Comparison of ENCODE assay signal across 9 mouse cellular contexts in the genomic region with DNA sequence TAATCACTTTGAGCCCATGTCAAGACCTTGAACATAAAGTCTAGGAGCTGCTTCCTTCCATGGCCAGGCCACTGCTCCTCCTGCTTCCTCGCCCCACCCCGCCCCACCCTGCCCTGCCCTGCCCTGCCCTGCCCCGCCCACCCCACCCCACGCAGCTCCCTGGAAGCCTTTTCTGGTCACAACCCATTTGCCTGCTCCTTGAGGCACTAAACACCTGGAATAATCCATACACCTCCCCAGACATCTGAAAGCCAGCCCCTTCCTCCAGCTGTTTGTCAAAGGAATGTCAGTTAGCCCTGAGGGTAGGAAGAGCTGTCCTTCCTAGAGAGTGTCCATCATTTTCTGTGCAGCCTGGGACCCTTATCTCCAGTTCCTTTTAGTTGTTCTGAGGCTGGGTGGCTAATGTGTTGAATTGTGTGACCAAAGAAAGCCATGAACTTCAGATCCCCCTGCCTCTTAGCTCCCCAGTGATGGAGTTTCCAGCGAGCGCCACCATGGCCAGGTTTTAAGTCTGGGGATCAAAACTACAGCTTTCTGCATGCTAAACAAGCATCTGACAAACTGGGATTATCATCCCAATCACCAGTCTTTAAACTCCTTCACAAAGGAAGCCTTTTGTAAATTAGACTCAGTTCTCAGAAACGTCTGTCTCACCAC. TPM values are rescaled to one million over a fixed set of nuclear protein-coding genes. Genes with fewer than 3 reads are reported as not detected.
DNase-seq lines count a peak whose midpoint lies in the region; ATAC-seq and TF ChIP-seq lines count a peak whose summit lies in the region.
"Not testable (repeated sequence)": the region's sequence is repeated elsewhere in the genome, so short reads cannot be mapped to it uniquely, and the experiment has no call there.
"Had no signal": no experiment of that assay in that cellular context is flagged by ENCODE, and none has a peak within 500 bp of the region (broad histone marks: within the 10 kb centered on the region; RNA-seq: fewer than 3 reads in every experiment).

No protein-coding gene starts in this region.

- not testable (repeated sequence) for H3K27ac ChIP-seq in hindbrain, postnatal 0 days; lung, embryonic 14.5 days (ENCODE audit: low read depth); neural tube, embryonic 12.5 days

- peak; percentile 28 for DNase-seq in adrenal gland, postnatal 14 days
- DNase-seq in hindbrain, postnatal 0 days (ENCODE audit: low spot score); lung, embryonic 14.5 days: not testable (repeated sequence)
- DNase-seq in left cerebral cortex, adult 18-20 months (ENCODE audit: low spot score in 2 of 2): peak; percentile 34 to 37
- peak; percentile 31 for DNase-seq in testis, postnatal 14 days (ENCODE audit: low spot score)

- H3K4me3 ChIP-seq in hindbrain, postnatal 0 days (ENCODE audit: low read length); lung, embryonic 14.5 days (ENCODE audit: low read depth, low read length); neural tube, embryonic 12.5 days: not testable (repeated sequence)

- WGBS in hindbrain, postnatal 0 days: 80% methylated on average over 1 of the region's 7 CpGs
- no CpG with 5 or more reads among the region's 7 CpGs for WGBS in lung, embryonic 14.5 days
- WGBS in neural tube, embryonic 12.5 days: 65% methylated on average over 3 of the region's 7 CpGs

- H3K9me3 ChIP-seq in hindbrain, postnatal 0 days (ENCODE audit: low read length); lung, embryonic 14.5 days (ENCODE audit: low read depth, low read length); neural tube, embryonic 12.5 days: not testable (repeated sequence)

- not testable (repeated sequence) for H3K36me3 ChIP-seq in hindbrain, postnatal 0 days (ENCODE audit: insufficient read depth, low read length); lung, embryonic 14.5 days (ENCODE audit: insufficient read depth); neural tube, embryonic 12.5 days

- not testable (repeated sequence) for TF ChIP-seq CTCF in hindbrain, postnatal 0 days (IDR thresholded peaks at IDR 0.05; ENCODE audit: low read depth); lung, embryonic 14.5 days (IDR thresholded peaks at IDR 0.05; ENCODE audit: low read depth)

- not testable (repeated sequence) for H3K27me3 ChIP-seq in hindbrain, postnatal 0 days (ENCODE audit: insufficient read depth, low read length); lung, embryonic 14.5 days (ENCODE audit: insufficient read depth, low read length); neural tube, embryonic 12.5 days (replicated peaks)

- H3K4me2 ChIP-seq in hindbrain, postnatal 0 days (ENCODE audit: low read depth, low read length); lung, embryonic 14.5 days; neural tube, embryonic 12.5 days (replicated peaks): not testable (repeated sequence)

- peak; percentile 76 for ATAC-seq in erythroid progenitor cell, adult 5-6 weeks (replicated peaks; ENCODE audit: low FRiP score, poor library complexity, severe bottlenecking)
- peak; percentile 53; the same call in 1 of the 2 replicates for ATAC-seq in granulocyte monocyte progenitor cell, adult 5-6 weeks (replicated peaks; ENCODE audit: poor library complexity, severe bottlenecking)
- peak; percentile 70 for ATAC-seq in hindbrain, postnatal 0 days
- ATAC-seq in lung, embryonic 14.5 days (ENCODE audit: insufficient read depth): peak; percentile 65; the same call in 1 of the 2 replicates
- ATAC-seq in neural tube, embryonic 12.5 days (ENCODE audit: low FRiP score, low read depth): peak; percentile 80; the same call in 1 of the 2 replicates

- not testable (repeated sequence) for H3K4me1 ChIP-seq in hindbrain, postnatal 0 days (ENCODE audit: insufficient read depth, low read length); lung, embryonic 14.5 days (ENCODE audit: insufficient read depth); neural tube, embryonic 12.5 days

- not testable (repeated sequence) for H3K9ac ChIP-seq in hindbrain, postnatal 0 days (replicated peaks; ENCODE audit: low read length); lung, embryonic 14.5 days; neural tube, embryonic 12.5 days

RNA-seq across cellular contexts. Expression of a gene that starts 25.8 kb away (rescaled TPM):
- 0.26 TPM in 1 of 2 replicates, not detected in the other for total RNA-seq in adrenal gland, postnatal 14 days (2021)
- not detected in 2 replicates for total RNA-seq in erythroid progenitor cell, adult 5-6 weeks (2015; ENCODE audit: low replicate concordance)
- not detected in 2 replicates for total RNA-seq in erythroid progenitor cell, adult 5-6 weeks (2017; ENCODE audit: low replicate concordance)
- not detected in 2 replicates for total RNA-seq in granulocyte monocyte progenitor cell, adult 5-6 weeks (2014; fragmentation: Nextera tagmentation)
- not detected in 2 replicates for total RNA-seq in granulocyte monocyte progenitor cell, adult 5-6 weeks (2017)
- total RNA-seq in hindbrain, postnatal 0 days (2014; rRNA removed): 0.37 TPM in 1 of 2 replicates, not detected in the other
- 0.11 TPM in 1 of 2 replicates, not detected in the other for polyA plus RNA-seq in hindbrain, postnatal 0 days (2015; fragmentation: Nextera tagmentation; extraction: Ambion mirVana)
- total RNA-seq in left cerebral cortex, adult 18-20 months (2021): 1 to 10 TPM; 1.3 to 2.6 TPM
- polyA plus RNA-seq in lung, embryonic 14.5 days (2014; fragmentation: Nextera tagmentation; extraction: Ambion mirVana): 0.23 TPM in 1 of 2 replicates, not detected in the other
- polyA plus RNA-seq in neural tube, embryonic 12.5 days (2016; fragmentation: Nextera tagmentation; extraction: Ambion mirVana): not detected in 2 replicates
- polyA plus RNA-seq: C2C12 had no signal
